Mouse (Mus musculus) hindbrain, embryonic 14.5 days (tissue): ENCODE results near the gene Hemgn. TPM values are rescaled to one million over a fixed set of nuclear protein-coding genes. Genes with fewer than 3 reads are reported as not detected.

Source experiments
- polyA plus RNA-seq: library from polyadenylated mRNA; unstranded; fragments of >200 nt; fragmentation: Nextera tagmentation; extraction: Ambion mirVana; gene quantifications from 2 replicates; pipeline ENCODE4 v1.2.1, GENCODE M21; 2014

The Hemgn gene
- polyA plus RNA-seq, 1 experiment from 2014 or later, result 0.27 TPM

Other genes with a start within 250 kb of the Hemgn start
- 24.9 and 29.0 TPM in 2 replicates for gene Xpa, start 217.2 kb downstream of the Hemgn start, polyA plus RNA-seq
- gene Foxe1, start 69.9 kb downstream of the Hemgn start, polyA plus RNA-seq, result not detected in 2 replicates
- 8.6 and 9.7 TPM in 2 replicates for gene Trmo, start 24.1 kb downstream of the Hemgn start, polyA plus RNA-seq
- 63.2 and 68.3 TPM in 2 replicates for gene Anp32b, start 37.4 kb upstream of the Hemgn start, polyA plus RNA-seq
- 59.7 and 60.3 TPM in 2 replicates for gene Nans, start 75.7 kb upstream of the Hemgn start, polyA plus RNA-seq
- gene Trim14, start 122.6 kb upstream of the Hemgn start, polyA plus RNA-seq, result 1.7 and 2.2 TPM in 2 replicates
- 7.0 and 8.1 TPM in 2 replicates for gene Coro2a, start 188.7 kb upstream of the Hemgn start, polyA plus RNA-seq
- 0.99 and 1.4 TPM in 2 replicates for gene Tbc1d2, start 236.7 kb upstream of the Hemgn start, polyA plus RNA-seq